Mouse (Mus musculus) hindbrain, embryonic 13.5 days (tissue): ENCODE results near the gene Macrod2. TPM values are rescaled to one million over a fixed set of nuclear protein-coding genes. Genes with fewer than 3 reads are reported as not detected.

ENCODE experiments used
- ATAC-seq: fragments of 200-750 bp; cut with Nextera tagmentation; 2 replicates; pipeline ENCODE4 v1.8.0; 2017; ENCODE audit warnings: moderate TSS enrichment; ENCODE audit not compliant: low FRiP score
- H3K27ac ChIP-seq: fragments of 300-500 bp; sonication (generic); 2 replicates; pipeline ENCODE4 v1.5.1; 2015; ENCODE audit warnings: inconsistent platforms, mild to moderate bottlenecking, moderate library complexity
- H3K27me3 ChIP-seq: fragments of 300-500 bp; sonication (generic); 2 replicates; pipeline ENCODE4 v1.6.1; 2015; ENCODE audit warnings: mild to moderate bottlenecking, inconsistent platforms
- H3K36me3 ChIP-seq: fragments of 300-500 bp; sonication (generic); 2 replicates; pipeline ENCODE4 v1.6.1; 2015; ENCODE audit warnings: mild to moderate bottlenecking, inconsistent platforms
- H3K4me1 ChIP-seq: fragments of 300-500 bp; sonication (generic); replicated peaks from 2 replicates; pipeline ENCODE4 v1.6.1; 2015; ENCODE audit warnings: inconsistent platforms
- H3K4me2 ChIP-seq: fragments of 300-500 bp; sonication (generic); 2 replicates; pipeline ENCODE4 v1.6.1; 2015; ENCODE audit warnings: inconsistent platforms, mild to moderate bottlenecking, moderate library complexity
- H3K4me3 ChIP-seq: fragments of 300-500 bp; sonication (generic); 2 replicates; pipeline ENCODE4 v1.5.1; 2015; ENCODE audit warnings: mild to moderate bottlenecking, inconsistent platforms
- H3K9ac ChIP-seq: fragments of 300-500 bp; sonication (generic); 2 replicates; pipeline ENCODE4 v1.6.1; 2015; ENCODE audit warnings: mild to moderate bottlenecking, inconsistent platforms
- H3K9me3 ChIP-seq: fragments of 300-500 bp; sonication (generic); 2 replicates; pipeline ENCODE4 v1.6.1; 2016; ENCODE audit warnings: inconsistent platforms
- WGBS: fragments of 180-500 bp; shearing (Covaris S2); methylation state at CpG from one replicate; pipeline ENCODE4 v1.1.7; 2015; 5-methylcytosine and 5-hydroxymethylcytosine counted together
- polyA plus RNA-seq: library from polyadenylated mRNA; unstranded; fragments of >200 nt; fragmentation: Nextera tagmentation; extraction: Ambion mirVana; gene quantifications from 2 replicates; pipeline ENCODE4 v1.2.1, GENCODE M21; 2015

Gene Macrod2
- polyA plus RNA-seq, 1 experiment from 2014 or later, result 74.7 TPM

GRCm38 (mm10) chr2:141169586-141169985 lies 774.5 kb downstream of the Macrod2 start:
- no peak overlapping the region for H3K4me2 ChIP-seq
- WGBS, result 86% methylated on average over 3 of the region's 3 CpGs
- H3K27me3 ChIP-seq, result no peaks in the 10 kb centered on the region

GRCm38 (mm10) chr2:141173167-141173566 lies 778.1 kb downstream of the Macrod2 start:
- WGBS, result 75% methylated on average over 1 of the region's 1 CpGs

More at GRCm38 (mm10) chr2:141169586-141169985, 774.5 kb downstream of the Macrod2 start:
- no peak overlapping the region for H3K4me3 ChIP-seq
- ATAC-seq, result no peak
- H3K4me1 ChIP-seq, result no peaks in the 10 kb centered on the region
- H3K36me3 ChIP-seq, result no peaks in the 10 kb centered on the region
- H3K27ac ChIP-seq, result no peak overlapping the region
- no peak overlapping the region for H3K9ac ChIP-seq
- H3K9me3 ChIP-seq, result no peaks in the 10 kb centered on the region

GRCm38 (mm10) chr2:141173607-141174006 lies 778.5 kb downstream of the Macrod2 start:
- WGBS, result 91% methylated on average over 3 of the region's 3 CpGs
- Histone ChIP-seq H3K4me1 (no peaks in the 10 kb centered on the region), H3K36me3 (no peaks in the 10 kb centered on the region), H3K9ac (no peak overlapping the region), H3K4me3 (no peak overlapping the region), H3K9me3 (no peaks in the 10 kb centered on the region), H3K27me3 (no peaks in the 10 kb centered on the region), H3K4me2 (no peak overlapping the region), H3K27ac (no peak overlapping the region)
- ATAC-seq, result no peak

More at GRCm38 (mm10) chr2:141173167-141173566, 778.1 kb downstream of the Macrod2 start:
- no peak overlapping the region for H3K4me2 ChIP-seq
- no peaks in the 10 kb centered on the region for H3K27me3 ChIP-seq
- ATAC-seq, result no peak
- H3K27ac ChIP-seq, result no peak overlapping the region
- no peaks in the 10 kb centered on the region for H3K36me3 ChIP-seq
- no peaks in the 10 kb centered on the region for H3K4me1 ChIP-seq
- H3K9ac ChIP-seq, result no peak overlapping the region
- H3K4me3 ChIP-seq, result no peak overlapping the region
- no peaks in the 10 kb centered on the region for H3K9me3 ChIP-seq

- no peaks in the 10 kb centered on the region for H3K36me3 ChIP-seq
- no peak overlapping the region for H3K4me3 ChIP-seq
- no peak overlapping the region for H3K4me2 ChIP-seq
- no peak overlapping the region for H3K27ac ChIP-seq
- no peak overlapping the region for H3K9ac ChIP-seq
- H3K4me1 ChIP-seq, result 0 out of 2 replicates have a peak, but pooled peaks cover 3% of the 10 kb centered on the region
- H3K9me3 ChIP-seq, result no peaks in the 10 kb centered on the region
- H3K27me3 ChIP-seq, result no peaks in the 10 kb centered on the region
- ATAC-seq, result no peak
- 72% methylated on average over 1 of the region's 1 CpGs for WGBS
Observed at GRCm38 (mm10) chr2:141180656-141181055, 785.5 kb downstream of the Macrod2 start.

- no peaks in the 10 kb centered on the region for H3K27me3 ChIP-seq
- H3K4me2 ChIP-seq, result no peak overlapping the region
- no peak overlapping the region for H3K9ac ChIP-seq
- ATAC-seq, result no peak
- no peaks in the 10 kb centered on the region for H3K9me3 ChIP-seq
- H3K27ac ChIP-seq, result no peak overlapping the region
- 0 out of 2 replicates have a peak, but pooled peaks cover 3% of the 10 kb centered on the region for H3K4me1 ChIP-seq
- 47% methylated on average over 5 of the region's 5 CpGs for WGBS
- no peaks in the 10 kb centered on the region for H3K36me3 ChIP-seq
- H3K4me3 ChIP-seq, result no peak overlapping the region
Observed at GRCm38 (mm10) chr2:141182034-141182759, 787.1 kb downstream of the Macrod2 start.

GRCm38 (mm10) chr2:141194476-141194875 lies 799.4 kb downstream of the Macrod2 start:
- Histone ChIP-seq H3K27me3 (no peaks in the 10 kb centered on the region), H3K9me3 (no peaks in the 10 kb centered on the region)
- no peak for ATAC-seq

GRCm38 (mm10) chr2:141200481-141200880 lies 805.4 kb downstream of the Macrod2 start:
- no peak overlapping the region for H3K4me3 ChIP-seq
- WGBS, result 71% methylated on average over 4 of the region's 4 CpGs

More at GRCm38 (mm10) chr2:141194476-141194875, 799.4 kb downstream of the Macrod2 start:
- H3K4me3 ChIP-seq, result no peak overlapping the region
- H3K27ac ChIP-seq, result no peak overlapping the region
- H3K4me1 ChIP-seq, result 0 out of 2 replicates have a peak, but pooled peaks cover 3% of the 10 kb centered on the region
- H3K4me2 ChIP-seq, result no peak overlapping the region
- no peaks in the 10 kb centered on the region for H3K36me3 ChIP-seq
- H3K9ac ChIP-seq, result no peak overlapping the region

GRCm38 (mm10) chr2:141201303-141202014 lies 806.4 kb downstream of the Macrod2 start:
- no peak overlapping the region for H3K27ac ChIP-seq
- ATAC-seq, result no peak
- 0 out of 2 replicates have a peak, but pooled peaks cover 9% of the 10 kb centered on the region for H3K4me1 ChIP-seq
- H3K27me3 ChIP-seq, result no peaks in the 10 kb centered on the region
- H3K9me3 ChIP-seq, result no peaks in the 10 kb centered on the region
- H3K36me3 ChIP-seq, result no peaks in the 10 kb centered on the region
- H3K9ac ChIP-seq, result no peak overlapping the region
- H3K4me2 ChIP-seq, result no peak overlapping the region
- no peak overlapping the region for H3K4me3 ChIP-seq
- WGBS, result 50% methylated on average over 2 of the region's 2 CpGs

More at GRCm38 (mm10) chr2:141200481-141200880, 805.4 kb downstream of the Macrod2 start:
- Histone ChIP-seq H3K4me1 (0 out of 2 replicates have a peak, but pooled peaks cover 9% of the 10 kb centered on the region), H3K27ac (no peak overlapping the region), H3K4me2 (no peak overlapping the region), H3K36me3 (no peaks in the 10 kb centered on the region), H3K27me3 (no peaks in the 10 kb centered on the region), H3K9me3 (no peaks in the 10 kb centered on the region), H3K9ac (no peak overlapping the region)
- ATAC-seq, result no peak

GRCm38 (mm10) chr2:141202015-141202364 lies 806.9 kb downstream of the Macrod2 start:
- ATAC-seq, result no peak
- H3K4me3 ChIP-seq, result no peak overlapping the region
- H3K27me3 ChIP-seq, result no peaks in the 10 kb centered on the region
- 66% methylated on average over 1 of the region's 1 CpGs for WGBS
- no peaks in the 10 kb centered on the region for H3K9me3 ChIP-seq
- H3K4me1 ChIP-seq, result 0 out of 2 replicates have a peak, but pooled peaks cover 6% of the 10 kb centered on the region
- no peaks in the 10 kb centered on the region for H3K36me3 ChIP-seq
- H3K4me2 ChIP-seq, result no peak overlapping the region
- H3K27ac ChIP-seq, result no peak overlapping the region
- no peak overlapping the region for H3K9ac ChIP-seq

- ATAC-seq, result no peak
- WGBS, result 92% methylated on average over 5 of the region's 5 CpGs
Observed at GRCm38 (mm10) chr2:141211346-141211745, 816.2 kb downstream of the Macrod2 start.

GRCm38 (mm10) chr2:141212291-141212690 lies 817.2 kb downstream of the Macrod2 start:
- Histone ChIP-seq H3K9ac (no peak overlapping the region), H3K36me3 (no peaks in the 10 kb centered on the region), H3K9me3 (no peaks in the 10 kb centered on the region), H3K4me1 (no peaks in the 10 kb centered on the region), H3K27me3 (no peaks in the 10 kb centered on the region), H3K4me2 (no peak overlapping the region), H3K4me3 (no peak overlapping the region), H3K27ac (no peak overlapping the region)
- ATAC-seq, result no peak
- 97% methylated on average over 2 of the region's 2 CpGs for WGBS

More at GRCm38 (mm10) chr2:141211346-141211745, 816.2 kb downstream of the Macrod2 start:
- H3K36me3 ChIP-seq, result no peaks in the 10 kb centered on the region
- H3K4me1 ChIP-seq, result no peaks in the 10 kb centered on the region
- H3K4me3 ChIP-seq, result no peak overlapping the region
- no peak overlapping the region for H3K9ac ChIP-seq
- H3K9me3 ChIP-seq, result no peaks in the 10 kb centered on the region
- no peak overlapping the region for H3K4me2 ChIP-seq
- no peak overlapping the region for H3K27ac ChIP-seq
- H3K27me3 ChIP-seq, result no peaks in the 10 kb centered on the region

GRCm38 (mm10) chr2:141217490-141217889 lies 822.4 kb downstream of the Macrod2 start:
- WGBS, result 29% methylated on average over 2 of the region's 2 CpGs
- Histone ChIP-seq H3K27me3 (no peaks in the 10 kb centered on the region), H3K4me2 (no peak overlapping the region), H3K4me3 (no peak overlapping the region), H3K9me3 (peaks cover 10% of the 10 kb centered on the region; the same call in 1 of the 2 replicates), H3K36me3 (peaks cover 3% of the 10 kb centered on the region; the same call in 1 of the 2 replicates), H3K9ac (no peak overlapping the region), H3K4me1 (no peaks in the 10 kb centered on the region; the same call in 1 of the 2 replicates), H3K27ac (no peak overlapping the region)
- ATAC-seq, result no peak; the same call in 1 of the 2 replicates
